Mouse (Mus musculus) midbrain, embryonic 14.5 days (tissue): ENCODE results near the gene Nsun7. TPM values are rescaled to one million over a fixed set of nuclear protein-coding genes. Genes with fewer than 3 reads are reported as not detected.

Experiments
- ATAC-seq: fragments of 200-750 bp; cut with Nextera tagmentation; 2 replicates; pipeline ENCODE4 v1.8.0; 2017; ENCODE audit warnings: moderate number of reproducible peaks, moderate library complexity; ENCODE audit not compliant: low FRiP score, low TSS enrichment
- DNase-seq: peaks from one replicate; pipeline ENCODE4 v3.0.0-alpha.2; 2015
- H3K27ac ChIP-seq: fragments of 300-500 bp; sonication (generic); replicated peaks from 2 replicates; pipeline ENCODE4 v1.5.1; 2014; ENCODE audit warnings: mild to moderate bottlenecking, low read depth, low read length, moderate library complexity
- H3K27me3 ChIP-seq: fragments of 300-500 bp; sonication (generic); 2 replicates; pipeline ENCODE4 v1.6.1; 2014; ENCODE audit warnings: low read length, control low read depth, mixed read lengths; ENCODE audit not compliant: control insufficient read depth, insufficient read depth
- H3K36me3 ChIP-seq: fragments of 300-500 bp; sonication (generic); 2 replicates; pipeline ENCODE4 v1.6.1; 2014; ENCODE audit warnings: low read length, control low read depth; ENCODE audit not compliant: control insufficient read depth, insufficient read depth
- H3K4me1 ChIP-seq: fragments of 300-500 bp; sonication (generic); 2 replicates; pipeline ENCODE4 v1.6.1; 2014; ENCODE audit warnings: mild to moderate bottlenecking, antibody characterized with exemption, low read length, control low read depth; ENCODE audit not compliant: control insufficient read depth, insufficient read depth
- H3K4me2 ChIP-seq: fragments of 300-500 bp; sonication (generic); 2 replicates; pipeline ENCODE4 v1.6.1; 2014; ENCODE audit warnings: mild to moderate bottlenecking, low read length, moderate library complexity
- H3K4me3 ChIP-seq: fragments of 300-500 bp; sonication (generic); replicated peaks from 2 replicates; pipeline ENCODE4 v1.5.1; 2014; ENCODE audit warnings: low read depth, low read length
- H3K9ac ChIP-seq: fragments of 300-500 bp; sonication (generic); replicated peaks from 2 replicates; pipeline ENCODE4 v1.6.1; 2014; ENCODE audit warnings: mild to moderate bottlenecking, low read length, moderate library complexity
- H3K9me3 ChIP-seq: fragments of 300-500 bp; sonication (generic); 2 replicates; pipeline ENCODE4 v1.6.1; 2016; ENCODE audit warnings: low read length, control low read depth, mixed read lengths; ENCODE audit not compliant: control insufficient read depth
- WGBS: fragments of 180-500 bp; shearing (Covaris S2); extraction: QIAGEN DNeasy Blood & Tissue Kit; methylation state at CpG from one replicate; pipeline ENCODE4 v1.1.7; 2014; 5-methylcytosine and 5-hydroxymethylcytosine counted together
- polyA plus RNA-seq: library from polyadenylated mRNA; unstranded; fragments of >200 nt; fragmentation: Nextera tagmentation; extraction: Ambion mirVana; gene quantifications from 2 replicates; pipeline ENCODE4 v1.2.1, GENCODE M21; 2014

Gene Nsun7
- polyA plus RNA-seq, 1 experiment from 2014 or later, result 1.7 TPM

DNA sequence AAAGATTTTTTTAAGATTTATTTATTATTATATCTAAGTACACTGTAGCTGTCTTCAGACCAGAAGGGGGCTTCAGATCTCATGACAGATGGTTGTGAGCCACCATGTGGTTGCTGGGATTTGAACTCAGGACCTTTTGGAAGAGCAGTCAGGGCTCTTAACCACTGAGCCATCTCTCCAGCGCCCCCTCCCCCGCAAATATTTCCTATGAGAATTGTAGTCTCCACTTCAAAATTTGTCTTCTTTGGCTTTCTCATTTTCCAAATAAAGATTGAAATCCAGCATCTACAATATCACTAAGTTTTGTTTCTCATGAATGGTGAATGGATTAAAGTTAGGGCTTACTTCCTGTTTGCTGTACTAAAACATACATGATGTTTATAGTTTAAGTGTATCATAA is 2.8 kb downstream of the Nsun7 start:
- DNase-seq, result no peak
- Histone ChIP-seq H3K4me3 (no peak overlapping the region), H3K4me2 (no peak overlapping the region), H3K9me3 (no peaks in the 10 kb centered on the region), H3K27ac (no peak overlapping the region), H3K9ac (no peak overlapping the region), H3K4me1 (peaks cover 4% of the 10 kb centered on the region; the same call in 1 of the 2 replicates), H3K27me3 (no peaks in the 10 kb centered on the region; the same call in 1 of the 2 replicates), H3K36me3 (no peaks in the 10 kb centered on the region)
- WGBS, result 97% methylated on average over 2 of the region's 2 CpGs
- ATAC-seq, result no peak

DNA sequence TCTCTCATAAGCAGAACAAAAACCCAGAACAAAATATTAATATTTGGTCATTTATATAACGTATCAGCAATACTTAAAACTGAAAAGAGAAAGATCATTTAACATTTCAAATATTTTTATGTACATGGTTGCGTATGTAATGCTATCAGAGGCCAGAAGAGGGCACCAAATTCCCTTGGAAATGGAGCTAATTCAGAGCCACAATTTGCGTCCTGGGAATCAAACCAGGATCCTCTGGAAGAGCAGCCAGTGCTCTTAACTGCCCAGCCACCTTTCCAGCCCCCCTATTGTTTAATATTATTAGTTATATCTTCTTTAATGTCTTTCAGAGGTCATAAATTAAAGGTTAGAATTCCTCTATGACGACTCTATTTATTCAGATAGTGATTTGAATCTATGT is 3.7 kb downstream of the Nsun7 start:
- 29% methylated on average over 4 of the region's 4 CpGs for WGBS
- Histone ChIP-seq H3K4me3 (no peak overlapping the region), H3K27me3 (no peaks in the 10 kb centered on the region; the same call in 1 of the 2 replicates), H3K4me2 (no peak overlapping the region), H3K9me3 (no peaks in the 10 kb centered on the region), H3K4me1 (peaks cover 4% of the 10 kb centered on the region; the same call in 1 of the 2 replicates), H3K36me3 (no peaks in the 10 kb centered on the region), H3K27ac (no peak overlapping the region), H3K9ac (no peak overlapping the region)
- no peak for ATAC-seq
- DNase-seq, result peak; percentile 77

DNA sequence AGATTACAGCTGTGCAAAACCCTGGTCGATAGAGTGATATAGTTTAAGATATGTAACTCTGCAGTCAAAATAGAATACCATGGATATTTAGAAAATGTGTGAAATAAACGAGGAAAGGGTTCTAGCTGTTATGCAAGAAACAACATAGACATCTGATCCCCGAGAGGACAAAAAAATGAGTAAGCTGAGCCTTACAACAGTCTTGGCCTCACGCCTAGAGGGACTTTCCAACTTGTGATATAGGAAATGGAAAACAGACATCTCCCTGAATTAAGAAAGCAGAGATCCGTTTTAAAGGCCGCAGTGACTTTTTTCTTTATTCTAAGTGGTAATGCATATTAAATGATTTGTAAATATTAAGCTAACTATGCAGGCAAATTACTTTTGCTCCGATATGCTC is 9.9 kb downstream of the Nsun7 start:
- DNase-seq, result no peak
- H3K27me3 ChIP-seq, result no peaks in the 10 kb centered on the region
- H3K9ac ChIP-seq, result no peak overlapping the region
- no peak overlapping the region for H3K27ac ChIP-seq
- no peak overlapping the region for H3K4me2 ChIP-seq
- H3K4me1 ChIP-seq, result no peaks in the 10 kb centered on the region
- no peaks in the 10 kb centered on the region for H3K9me3 ChIP-seq
- 91% methylated on average over 7 of the region's 7 CpGs for WGBS
- no peak overlapping the region for H3K4me3 ChIP-seq
- H3K36me3 ChIP-seq, result no peaks in the 10 kb centered on the region
- ATAC-seq, result no peak

DNA sequence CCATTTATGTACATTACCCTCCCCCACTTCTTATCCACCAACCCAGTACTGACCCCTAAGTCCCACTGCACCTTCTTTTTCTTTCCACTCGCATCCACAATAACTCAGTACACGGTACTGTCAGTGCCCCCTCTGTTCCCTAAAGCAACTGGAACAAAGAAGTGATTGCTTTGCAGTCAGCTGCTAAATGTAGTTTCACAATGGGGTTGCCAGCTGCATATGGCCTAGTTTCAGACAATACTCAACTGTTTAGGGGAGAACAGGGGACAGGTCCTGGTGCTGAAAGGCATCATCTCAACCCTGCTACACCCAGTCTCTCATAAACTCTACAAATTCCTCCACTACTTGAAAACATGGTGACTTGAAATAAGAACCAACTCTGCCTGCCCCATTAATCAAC is 11.4 kb downstream of the Nsun7 start:
- no peaks in the 10 kb centered on the region for H3K4me1 ChIP-seq
- H3K36me3 ChIP-seq, result no peaks in the 10 kb centered on the region
- no peak overlapping the region for H3K27ac ChIP-seq
- DNase-seq, result no peak
- H3K27me3 ChIP-seq, result no peaks in the 10 kb centered on the region
- H3K4me2 ChIP-seq, result no peak overlapping the region
- WGBS, result 60% methylated on average over 2 of the region's 2 CpGs
- no peak overlapping the region for H3K4me3 ChIP-seq
- no peak for ATAC-seq
- H3K9ac ChIP-seq, result no peak overlapping the region
- no peaks in the 10 kb centered on the region for H3K9me3 ChIP-seq

DNA sequence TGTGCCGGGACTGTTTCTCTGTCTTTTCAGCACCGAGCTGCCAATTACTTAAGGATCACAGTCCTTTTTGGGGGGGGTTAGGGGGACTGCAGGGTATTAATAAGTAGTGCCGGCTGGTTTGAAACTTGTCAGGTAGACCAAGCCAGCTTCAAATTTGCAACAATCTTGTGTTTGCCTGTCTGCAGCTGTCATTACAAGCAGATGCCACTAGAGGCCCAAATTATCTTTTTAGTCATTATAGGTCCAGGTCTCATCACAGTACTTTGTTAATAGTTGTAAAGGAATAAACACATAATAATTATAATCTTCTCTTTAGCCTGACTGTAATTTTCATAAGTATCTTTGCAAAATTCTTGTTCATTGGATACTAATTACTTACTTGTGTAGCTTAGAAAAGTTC is 14.7 kb downstream of the Nsun7 start:
- Histone ChIP-seq H3K4me1 (no peaks in the 10 kb centered on the region), H3K27ac (no peak overlapping the region)

DNA sequence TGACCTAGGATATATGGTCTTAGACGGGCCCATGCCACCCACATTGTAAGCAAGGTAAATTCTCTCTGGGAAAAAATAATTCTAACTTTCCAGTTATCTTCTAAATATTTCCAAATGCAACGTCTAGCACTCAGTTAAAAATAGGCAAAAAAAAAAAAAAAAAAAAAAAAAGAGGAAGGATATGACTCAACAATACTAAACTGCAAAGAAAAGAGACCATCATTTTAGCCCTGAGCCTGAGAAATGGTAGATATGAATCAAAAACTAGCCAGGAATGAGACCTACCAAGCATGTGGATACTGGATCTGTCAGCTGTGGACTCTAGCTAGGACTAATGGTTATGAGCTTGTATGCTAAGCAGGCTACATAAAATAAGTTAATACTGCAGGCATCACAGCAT is 20.0 kb downstream of the Nsun7 start:
- H3K36me3 ChIP-seq, result no peaks in the 10 kb centered on the region
- H3K9ac ChIP-seq, result no peak overlapping the region
- DNase-seq, result no peak
- H3K27ac ChIP-seq, result no peak overlapping the region
- no peak overlapping the region for H3K4me3 ChIP-seq
- ATAC-seq, result no peak
- no peak overlapping the region for H3K4me2 ChIP-seq
- WGBS, result 79% methylated on average over 2 of the region's 2 CpGs
- H3K27me3 ChIP-seq, result no peaks in the 10 kb centered on the region
- H3K9me3 ChIP-seq, result no peaks in the 10 kb centered on the region
- H3K4me1 ChIP-seq, result no peaks in the 10 kb centered on the region

More for the DNA sequence above, 14.7 kb downstream of the Nsun7 start:
- ATAC-seq, result no peak
- H3K9me3 ChIP-seq, result no peaks in the 10 kb centered on the region
- H3K27me3 ChIP-seq, result no peaks in the 10 kb centered on the region
- no peak overlapping the region for H3K9ac ChIP-seq
- H3K4me3 ChIP-seq, result no peak overlapping the region
- no peaks in the 10 kb centered on the region for H3K36me3 ChIP-seq
- 56% methylated on average over 3 of the region's 3 CpGs for WGBS
- DNase-seq, result peak; percentile 35
- no peak overlapping the region for H3K4me2 ChIP-seq

DNA sequence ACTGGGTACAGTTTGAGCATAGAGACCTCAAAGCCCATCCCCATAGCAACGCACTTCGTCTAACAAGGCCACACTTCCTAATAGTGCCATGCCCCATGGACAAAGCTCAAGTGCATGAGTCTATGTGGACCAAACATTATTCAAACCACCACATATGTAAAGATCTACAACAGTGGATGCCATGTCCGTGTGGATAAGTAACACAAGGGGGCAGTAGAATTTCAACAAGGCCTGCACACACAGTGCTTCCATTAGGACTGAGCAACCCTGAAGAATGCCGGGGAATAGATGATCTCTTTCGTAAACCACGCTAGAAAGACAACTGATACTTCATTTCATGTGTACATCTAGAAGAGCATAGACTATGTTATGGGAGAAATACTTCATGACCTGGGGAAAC is 21.0 kb downstream of the Nsun7 start:
- H3K4me2 ChIP-seq, result no peak overlapping the region
- H3K9ac ChIP-seq, result no peak overlapping the region
- no peaks in the 10 kb centered on the region for H3K36me3 ChIP-seq
- ATAC-seq (no peak), DNase-seq (peak; percentile 28)
- no peaks in the 10 kb centered on the region for H3K4me1 ChIP-seq
- 80% methylated on average over 6 of the region's 6 CpGs for WGBS
- H3K27ac ChIP-seq, result no peak overlapping the region
- H3K4me3 ChIP-seq, result no peak overlapping the region
- H3K9me3 ChIP-seq, result no peaks in the 10 kb centered on the region
- H3K27me3 ChIP-seq, result no peaks in the 10 kb centered on the region

DNA sequence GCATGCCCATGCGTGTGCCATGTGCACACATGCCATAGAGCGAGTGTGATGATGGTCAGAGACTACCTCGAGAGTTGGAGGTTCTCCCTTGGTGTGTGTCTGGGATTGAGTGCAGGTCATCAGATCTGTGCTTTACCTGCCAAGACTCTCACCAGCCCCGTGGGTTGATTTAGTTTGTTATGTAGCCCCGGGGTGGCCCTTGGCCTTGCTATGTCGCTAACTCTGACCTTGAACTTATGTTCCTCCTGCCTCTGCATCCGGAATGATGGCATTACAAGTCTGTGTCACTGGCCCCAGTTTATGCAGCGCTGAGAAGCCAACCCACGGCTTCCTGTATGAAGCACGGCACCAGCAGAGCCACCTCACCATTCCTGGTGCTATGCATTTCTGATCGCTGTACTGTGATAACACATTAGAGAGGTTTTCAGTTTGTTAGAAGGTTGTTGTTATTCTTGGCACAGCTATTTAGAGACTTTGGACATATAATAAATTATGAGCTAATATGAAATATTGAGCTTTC is 34.5 kb downstream of the Nsun7 start:
- H3K9ac ChIP-seq, result no peak overlapping the region
- 93% methylated on average over 11 of the region's 11 CpGs for WGBS
- H3K27me3 ChIP-seq, result no peaks in the 10 kb centered on the region
- no peaks in the 10 kb centered on the region for H3K9me3 ChIP-seq
- 0 out of 2 replicates have a peak, but pooled peaks cover 9% of the 10 kb centered on the region for H3K36me3 ChIP-seq
- H3K4me3 ChIP-seq, result no peak overlapping the region
- ATAC-seq (no peak), DNase-seq (no peak)
- H3K27ac ChIP-seq, result no peak overlapping the region
- no peaks in the 10 kb centered on the region for H3K4me1 ChIP-seq
- no peak overlapping the region for H3K4me2 ChIP-seq

DNA sequence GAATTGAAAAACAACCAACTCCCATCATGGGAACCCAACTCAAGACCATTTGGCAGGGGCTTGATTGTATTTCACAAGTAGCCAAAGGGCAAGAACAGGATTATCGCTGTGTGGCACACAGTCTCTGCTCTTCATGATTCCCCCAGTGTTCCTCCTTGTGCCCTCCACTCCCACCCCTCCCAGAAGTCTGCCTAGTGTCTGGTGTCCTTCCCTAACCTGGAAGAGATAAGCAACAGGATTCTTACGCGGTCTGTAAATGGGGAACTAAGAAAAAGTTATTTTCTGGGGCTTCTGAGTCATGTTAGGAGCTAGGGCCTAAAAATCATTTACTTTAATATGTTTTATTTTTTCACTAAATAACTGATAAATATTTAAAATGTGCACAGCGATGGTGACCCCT is 35.3 kb downstream of the Nsun7 start:
- H3K9ac ChIP-seq, result no peak overlapping the region
- H3K9me3 ChIP-seq, result no peaks in the 10 kb centered on the region
- 0 out of 2 replicates have a peak, but pooled peaks cover 10% of the 10 kb centered on the region for H3K36me3 ChIP-seq
- DNase-seq (no peak), ATAC-seq (no peak)
- H3K4me1 ChIP-seq, result no peaks in the 10 kb centered on the region
- 93% methylated on average over 4 of the region's 4 CpGs for WGBS
- H3K4me2 ChIP-seq, result no peak overlapping the region
- H3K27ac ChIP-seq, result no peak overlapping the region
- H3K4me3 ChIP-seq, result no peak overlapping the region
- H3K27me3 ChIP-seq, result no peaks in the 10 kb centered on the region
